Mouse (Mus musculus) brown adipose tissue, adult 24 weeks (tissue): ENCODE results near the gene Tmem230. TPM values are rescaled to one million over a fixed set of nuclear protein-coding genes. Genes with fewer than 3 reads are reported as not detected.
A peak's percentile ranks its signal among the peaks of the same experiment; 100 is the strongest.
"Not testable (repeated sequence)": the region's sequence is repeated elsewhere in the genome, so short reads cannot be mapped to it uniquely, and the experiment has no call there.

ENCODE experiments used
- H3K27ac ChIP-seq: fragments of 200-500 bp; replicated peaks from 2 replicates; pipeline ENCODE4 v1.5.1; 2012; ENCODE audit warnings: low read depth, mild to moderate bottlenecking, low read length
- H3K4me1 ChIP-seq: fragments of 200-500 bp; 2 replicates; pipeline ENCODE4 v1.6.1; 2012; ENCODE audit warnings: low read length, mixed read lengths; ENCODE audit not compliant: control insufficient read depth, insufficient read depth, insufficient read length
- H3K4me3 ChIP-seq: fragments of 200-500 bp; 2 replicates; pipeline ENCODE4 v1.5.1; 2012; ENCODE audit warnings: low read depth, mild to moderate bottlenecking, low read length, moderate library complexity; ENCODE audit not compliant: insufficient read depth
- polyA plus RNA-seq: library from polyadenylated mRNA; stranded (reverse); fragments of >200 nt; gene quantifications from 2 replicates; pipeline ENCODE4 v1.2.4, GENCODE M21; 2012; ENCODE audit not compliant: missing spikeins, insufficient read depth, insufficient read length

Gene Tmem230
- 24.9 and 31.3 TPM in 2 replicates for polyA plus RNA-seq

- Histone ChIP-seq H3K4me1 (no peaks in the 10 kb centered on the region), H3K4me3 (peak within 1 kb of the TSS; percentile 77), H3K27ac (peak within 1 kb of the TSS; percentile 71)
Measured at GRCm38 (mm10) chr2:132247539-132248313, at the start of gene Tmem230. Tmem230 (minus strand) TSS chr2:132247807.

- H3K4me1 ChIP-seq, result peaks cover 27% of the 10 kb centered on the region
- no peak overlapping the region for H3K4me3 ChIP-seq
- no peak overlapping the region for H3K27ac ChIP-seq
Measured at GRCm38 (mm10) chr2:132293694-132294450, 46.3 kb upstream of the Tmem230 start.

- H3K27ac ChIP-seq, result 0 out of 2 replicates have a peak overlapping the region, but pooled peaks have one; percentile 39
- H3K4me3 ChIP-seq, result no peak overlapping the region
- H3K4me1 ChIP-seq, result peaks cover 27% of the 10 kb centered on the region
Measured at GRCm38 (mm10) chr2:132292083-132292482, 44.5 kb upstream of the Tmem230 start.

DNA sequence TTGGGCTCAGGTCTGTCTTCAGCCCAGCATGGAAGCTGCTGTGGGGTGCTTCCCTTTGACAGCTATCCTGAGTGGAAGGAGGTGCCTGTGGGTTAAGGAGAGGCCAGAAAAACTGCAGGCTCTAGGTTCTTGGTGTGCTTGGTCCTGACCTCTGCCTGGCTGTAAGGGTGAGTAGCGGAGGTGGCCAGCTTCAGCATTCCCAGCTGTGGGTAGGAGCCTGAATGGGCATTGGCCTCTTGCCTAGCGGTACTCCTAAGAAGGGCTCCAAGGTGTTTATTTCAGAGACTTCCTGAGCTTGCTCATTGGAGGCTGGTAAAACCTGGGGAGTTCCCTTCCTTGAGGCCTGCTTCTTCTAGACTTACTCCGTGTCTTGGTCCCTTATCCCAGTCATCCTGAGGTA, 43.7 kb upstream of the Tmem230 start:
- peaks cover 28% of the 10 kb centered on the region for H3K4me1 ChIP-seq
- H3K27ac ChIP-seq, result peak overlapping the region; percentile 42

GRCm38 (mm10) chr2:132290808-132291207, 43.2 kb upstream of the Tmem230 start:
- peak overlapping the region; percentile 42 for H3K27ac ChIP-seq

More for the DNA sequence above, 43.7 kb upstream of the Tmem230 start:
- H3K4me3 ChIP-seq, result no peak overlapping the region

DNA sequence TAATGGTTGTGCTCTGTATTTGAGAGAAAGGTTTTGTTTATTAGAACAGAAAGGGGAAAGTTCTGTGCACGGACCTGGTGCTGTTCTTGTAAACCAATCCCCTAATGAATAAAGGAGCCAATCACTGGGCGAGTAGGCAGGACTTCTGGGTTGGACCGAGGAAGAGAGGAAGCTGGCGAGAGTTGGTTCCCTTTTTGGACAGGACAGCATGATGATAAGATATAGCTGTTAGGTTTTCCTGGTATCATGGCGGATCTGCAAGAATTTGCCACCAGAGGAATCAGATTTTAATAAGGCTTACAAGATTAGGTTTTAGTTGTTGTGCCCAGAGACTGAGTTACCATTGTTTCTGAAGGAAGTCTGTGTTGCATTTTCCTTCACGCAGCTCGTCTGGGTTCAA, 41.6 kb upstream of the Tmem230 start:
- peaks cover 41% of the 10 kb centered on the region for H3K4me1 ChIP-seq
- not testable (repeated sequence) for H3K4me3 ChIP-seq, H3K27ac ChIP-seq

More at GRCm38 (mm10) chr2:132290808-132291207, 43.2 kb upstream of the Tmem230 start:
- Histone ChIP-seq H3K4me3 (no peak overlapping the region), H3K4me1 (peaks cover 30% of the 10 kb centered on the region)

- Histone ChIP-seq H3K4me3 (no peak overlapping the region), H3K4me1 (peaks cover 41% of the 10 kb centered on the region), H3K27ac (peak overlapping the region; percentile 57)
Measured at GRCm38 (mm10) chr2:132286376-132287076, 38.9 kb upstream of the Tmem230 start.

- Histone ChIP-seq H3K27ac (peak overlapping the region; percentile 92), H3K4me1 (peaks cover 38% of the 10 kb centered on the region)
- not testable (repeated sequence) for H3K4me3 ChIP-seq
Measured at GRCm38 (mm10) chr2:132285722-132286121, 38.1 kb upstream of the Tmem230 start.

DNA sequence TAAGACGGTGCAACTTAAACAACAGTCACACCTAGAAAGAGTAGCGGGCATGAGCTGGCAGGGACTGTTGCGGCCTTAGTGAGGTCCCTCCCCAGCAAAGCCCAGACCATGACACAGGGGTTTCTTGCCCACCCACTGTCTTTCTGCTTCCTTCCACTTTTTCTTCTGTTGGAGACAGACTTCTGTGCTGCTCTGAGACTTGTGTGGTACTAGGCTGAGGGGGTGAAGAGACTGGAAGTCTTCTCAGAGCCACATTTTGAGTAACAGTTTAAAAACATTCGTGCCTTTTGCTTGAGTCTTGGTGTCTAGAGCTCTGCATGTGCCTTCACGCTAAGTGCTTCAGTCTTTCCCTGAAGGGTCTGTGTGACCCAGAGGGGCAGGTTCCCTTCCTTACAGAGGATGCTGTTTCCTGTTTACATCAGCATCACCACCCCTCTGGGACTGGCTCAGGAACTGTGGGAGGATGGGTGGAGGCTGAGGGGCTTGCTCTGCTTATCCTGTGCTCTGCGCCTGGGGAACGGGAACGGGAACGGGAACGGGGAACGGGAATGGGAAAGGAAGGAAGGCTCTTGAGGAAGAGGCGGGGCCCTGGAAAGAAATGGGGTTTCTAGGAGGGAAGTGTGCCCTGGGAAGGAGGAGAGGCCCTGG, 37.0 kb upstream of the Tmem230 start:
- H3K27ac ChIP-seq, result peak overlapping the region; percentile 97
- H3K4me3 ChIP-seq, result peak overlapping the region; percentile 30
- H3K4me1 ChIP-seq, result peaks cover 38% of the 10 kb centered on the region

GRCm38 (mm10) chr2:132283236-132284070, 35.8 kb upstream of the Tmem230 start:
- Histone ChIP-seq H3K27ac (peak overlapping the region; percentile 97), H3K4me1 (peaks cover 41% of the 10 kb centered on the region)

DNA sequence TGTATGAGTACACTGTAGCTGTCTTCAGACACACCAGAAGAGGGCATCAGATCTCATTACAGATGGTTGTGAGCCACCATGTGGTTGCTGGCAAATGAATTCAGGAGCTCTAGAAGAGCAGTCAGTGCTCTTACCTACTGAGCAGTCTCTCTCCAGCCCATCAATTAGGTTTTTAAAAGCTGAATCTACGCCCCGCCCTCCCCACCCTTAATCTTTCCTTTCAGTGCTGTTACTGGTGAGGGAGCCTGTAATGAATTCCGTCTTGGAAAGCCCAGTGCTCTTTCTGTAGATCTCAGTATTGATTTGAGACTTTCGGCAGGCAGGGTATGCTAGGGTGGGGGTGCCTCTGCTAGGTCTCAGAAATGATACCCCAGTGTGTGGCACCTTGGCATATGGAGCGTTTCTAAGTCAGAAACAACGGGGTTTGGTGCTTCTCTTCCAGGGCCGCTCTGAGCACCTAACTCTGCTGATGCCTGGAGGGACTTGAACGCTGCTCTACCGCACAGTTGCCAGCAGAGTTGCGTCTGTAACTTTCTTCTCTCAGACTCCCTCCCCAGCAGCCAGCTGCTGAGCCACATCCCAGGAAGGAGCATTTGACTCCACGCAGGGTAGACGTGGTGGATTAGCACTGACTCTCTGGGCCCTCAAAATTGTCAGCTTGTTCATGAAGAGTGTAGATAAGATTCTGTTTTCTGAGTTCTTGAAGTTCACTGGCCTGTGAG, 35.0 kb upstream of the Tmem230 start:
- Histone ChIP-seq H3K27ac (peak overlapping the region; percentile 97), H3K4me1 (peaks cover 44% of the 10 kb centered on the region), H3K4me3 (no peak overlapping the region)

More at GRCm38 (mm10) chr2:132283236-132284070, 35.8 kb upstream of the Tmem230 start:
- no peak overlapping the region; the same call in 1 of the 2 replicates for H3K4me3 ChIP-seq

DNA sequence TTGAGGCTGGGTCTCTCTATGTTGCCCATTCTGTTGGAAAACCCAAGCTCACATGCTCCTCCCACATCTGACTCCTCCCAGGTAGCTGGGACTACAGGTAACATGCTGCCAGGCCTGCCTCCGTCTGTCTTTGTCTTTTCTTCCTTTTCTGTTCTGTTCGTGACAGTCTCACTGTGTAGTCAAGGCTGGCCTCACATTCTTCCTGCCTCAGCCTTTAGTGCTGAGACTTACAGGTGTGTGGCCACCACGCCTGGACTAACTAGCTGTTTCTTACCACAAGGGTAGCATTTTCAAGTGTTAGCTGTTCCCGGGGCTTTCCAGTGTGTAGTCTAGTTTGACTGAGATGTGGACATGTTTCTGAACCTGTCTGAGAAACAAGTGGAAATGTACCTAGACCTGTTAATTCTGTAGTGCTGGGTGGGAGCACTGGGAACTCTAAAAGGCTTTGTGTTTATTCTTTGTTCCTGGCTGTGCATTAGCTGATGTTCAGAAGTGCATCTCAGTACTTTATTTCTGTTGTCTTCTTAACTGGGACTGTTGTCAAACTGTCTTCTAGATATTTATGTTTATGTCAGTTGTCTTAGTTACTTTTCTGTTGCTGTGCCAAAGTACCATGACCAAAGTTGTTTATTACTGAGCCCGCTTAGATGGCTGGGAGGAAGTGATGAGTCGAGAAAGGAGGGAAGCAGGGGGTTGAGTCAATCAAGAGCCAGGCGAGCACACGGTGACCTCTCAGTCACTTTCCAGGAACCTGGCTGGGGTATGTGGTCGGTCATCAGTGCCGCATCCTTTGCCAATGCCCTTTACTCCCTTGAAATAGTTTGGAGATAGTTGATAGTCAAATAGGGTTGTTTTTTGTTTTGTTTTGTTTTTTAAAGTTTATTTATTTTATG, 34.2 kb upstream of the Tmem230 start:
- peaks cover 44% of the 10 kb centered on the region for H3K4me1 ChIP-seq
- peak overlapping the region; percentile 60 for H3K27ac ChIP-seq
- H3K4me3 ChIP-seq, result no peak overlapping the region
